Mouse (Mus musculus) cerebellum, adult 2 months (tissue): Measurements from ENCODE around the gene Fhad1. TPM values are rescaled to one million over a fixed set of nuclear protein-coding genes. Genes with fewer than 3 reads are reported as not detected.
"Not testable (repeated sequence)": the region's sequence is repeated elsewhere in the genome, so short reads cannot be mapped to it uniquely, and the experiment has no call there.

ENCODE experiments used
- DNase-seq, 2 experiments: peaks; one replicate each; pipeline ENCODE4 v3.0.0; 2021
- H3K27ac ChIP-seq: fragments of 200-500 bp; 2 replicates; pipeline ENCODE4 v1.5.1; 2012; ENCODE audit warnings: low read length, control low read depth, inconsistent platforms; ENCODE audit not compliant: insufficient read depth
- H3K27me3 ChIP-seq: fragments of 200-500 bp; 2 replicates; pipeline ENCODE4 v1.6.1; 2012; ENCODE audit warnings: inconsistent platforms, mild to moderate bottlenecking, low read length, moderate library complexity; ENCODE audit not compliant: control insufficient read depth, insufficient read depth
- H3K4me1 ChIP-seq: fragments of 200-500 bp; 2 replicates; pipeline ENCODE4 v1.6.1; 2011; ENCODE audit warnings: low read length; ENCODE audit not compliant: control insufficient read depth, insufficient read depth
- H3K4me3 ChIP-seq: fragments of 200-500 bp; replicated peaks from 2 replicates; pipeline ENCODE3; 2011; ENCODE audit warnings: mild to moderate bottlenecking, low read depth, low read length, control low read depth; ENCODE audit not compliant: insufficient read depth
- CTCF ChIP-seq: fragments of 200-500 bp; IDR thresholded peaks from 2 replicates; pipeline ENCODE4 v1.5.1; 2011; ENCODE audit warnings: low read depth, mild to moderate bottlenecking, control low read depth, low read length, moderate library complexity, borderline replicate concordance; ENCODE audit not compliant: insufficient read depth
- POLR2A ChIP-seq: fragments of 200-500 bp; IDR thresholded peaks from 2 replicates; pipeline ENCODE4 v1.6.1; 2011; ENCODE audit warnings: low read length, control low read depth, borderline replicate concordance; ENCODE audit not compliant: insufficient read depth
- WGBS: fragments of 180-500 bp; shearing (Covaris S2); methylation state at CpG from one replicate; pipeline ENCODE4 v1.1.7; 2018; 5-methylcytosine and 5-hydroxymethylcytosine counted together
- polyA plus RNA-seq: library from polyadenylated mRNA; depleted of rRNA; stranded (reverse); fragments of >200 nt; gene quantifications from 2 replicates; pipeline ENCODE4 v1.2.3, GENCODE M21; 2012

Gene Fhad1
- polyA plus RNA-seq, 1 experiment: 2.1 TPM

- Histone ChIP-seq H3K4me3 (peak overlapping the region; percentile 49), H3K27me3 (no peaks in the 10 kb centered on the region), H3K27ac (no peak overlapping the region), H3K4me1 (no peaks in the 10 kb centered on the region)
- TF ChIP-seq CTCF: no peak
- WGBS: 8% methylated on average over 11 of the region's 11 CpGs
- DNase-seq: peak; percentile 39 to 42
These were observed 16.5 kb downstream of the Fhad1 start for GRCm38 (mm10) chr4:141998282-141998821.

GRCm38 (mm10) chr4:141996880-141997279 lies 18.0 kb downstream of the Fhad1 start:
- DNase-seq: no peak
- no peaks in the 10 kb centered on the region for H3K27me3 ChIP-seq
- H3K4me3 ChIP-seq: no peak overlapping the region
- TF ChIP-seq CTCF: no peak
- no peak for TF ChIP-seq POLR2A
- WGBS: 90% methylated on average over 3 of the region's 3 CpGs
- H3K4me1 ChIP-seq: no peaks in the 10 kb centered on the region
- H3K27ac ChIP-seq: no peak overlapping the region

GRCm38 (mm10) chr4:141996086-141996485 lies 18.8 kb downstream of the Fhad1 start:
- TF ChIP-seq POLR2A (no peak), CTCF (no peak)
- DNase-seq: no peak
- H3K4me3 ChIP-seq: no peak overlapping the region
- 21% methylated on average over 7 of the region's 7 CpGs for WGBS
- H3K27ac ChIP-seq: no peak overlapping the region
- H3K4me1 ChIP-seq: no peaks in the 10 kb centered on the region
- H3K27me3 ChIP-seq: no peaks in the 10 kb centered on the region

GRCm38 (mm10) chr4:141994062-141994471 lies 20.8 kb downstream of the Fhad1 start:
- not testable (repeated sequence) for H3K27me3 ChIP-seq, DNase-seq, H3K4me3 ChIP-seq, H3K4me1 ChIP-seq, H3K27ac ChIP-seq
- 68% methylated on average over 2 of the region's 2 CpGs for WGBS

GRCm38 (mm10) chr4:141993347-141994061 lies 21.4 kb downstream of the Fhad1 start:
- Histone ChIP-seq H3K27me3 (no peaks in the 10 kb centered on the region), H3K27ac (no peak overlapping the region), H3K4me1 (no peaks in the 10 kb centered on the region), H3K4me3 (no peak overlapping the region)
- WGBS: 69% methylated on average over 5 of the region's 5 CpGs
- DNase-seq: no peak
- TF ChIP-seq CTCF (no peak), POLR2A (no peak)

GRCm38 (mm10) chr4:141992530-141993204 lies 22.2 kb downstream of the Fhad1 start:
- 88% methylated on average over 14 of the region's 14 CpGs for WGBS
- Histone ChIP-seq H3K27me3 (no peaks in the 10 kb centered on the region), H3K27ac (no peak overlapping the region), H3K4me1 (no peaks in the 10 kb centered on the region), H3K4me3 (no peak overlapping the region)
- DNase-seq: no peak
- no peak for TF ChIP-seq CTCF
- no peak for TF ChIP-seq POLR2A

- no peak overlapping the region for H3K27ac ChIP-seq
- 92% methylated on average over 1 of the region's 1 CpGs for WGBS
- no peak for TF ChIP-seq POLR2A
- TF ChIP-seq CTCF: no peak
- peaks cover 2% of the 10 kb centered on the region for H3K4me1 ChIP-seq
- H3K27me3 ChIP-seq: no peaks in the 10 kb centered on the region
- DNase-seq: no peak
- H3K4me3 ChIP-seq: no peak overlapping the region
These were observed 26.7 kb downstream of the Fhad1 start for GRCm38 (mm10) chr4:141988178-141988577.

GRCm38 (mm10) chr4:141983689-141984088 lies 31.2 kb downstream of the Fhad1 start:
- 54% methylated on average over 3 of the region's 3 CpGs for WGBS
- peak in 1 of 2 experiments; percentile 37 for DNase-seq
- H3K27ac ChIP-seq: no peak overlapping the region
- peaks cover 5% of the 10 kb centered on the region for H3K4me1 ChIP-seq
- H3K27me3 ChIP-seq: no peaks in the 10 kb centered on the region
- TF ChIP-seq CTCF (no peak), POLR2A (no peak)
- no peak overlapping the region for H3K4me3 ChIP-seq
